12 mouse cellular contexts compared by ENCODE assay signal in the genomic region with DNA sequence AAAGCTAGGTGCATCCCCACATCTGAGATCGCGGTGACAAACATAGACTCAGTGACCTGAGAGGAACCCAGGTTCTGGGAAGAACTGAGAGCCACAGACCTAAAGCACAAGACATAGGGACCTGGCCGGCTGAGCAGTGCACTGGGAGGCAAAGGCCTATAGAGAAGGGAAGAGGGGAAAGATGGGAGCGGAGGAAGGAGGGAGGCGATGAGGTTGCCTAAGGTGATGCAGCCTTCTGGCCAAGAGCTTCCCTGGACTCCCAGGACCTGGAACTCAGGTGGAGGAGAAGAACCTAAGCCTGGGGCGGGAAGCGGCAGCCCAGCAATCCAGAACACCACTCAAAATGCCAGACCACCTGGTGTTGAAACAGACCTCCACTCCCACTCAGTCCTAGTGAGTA. TPM values are rescaled to one million over a fixed set of nuclear protein-coding genes. Genes with fewer than 3 reads are reported as not detected.
DNase-seq lines count a peak whose midpoint lies in the region; ATAC-seq lines count a peak whose summit lies in the region.
"Had no signal": no experiment of that assay in that cellular context is flagged by ENCODE, and none has a peak within 500 bp of the region (broad histone marks: within the 10 kb centered on the region; RNA-seq: fewer than 3 reads in every experiment).

No protein-coding gene starts in this region.

- peaks cover 99% of the 10 kb centered on the region for H3K27me3 ChIP-seq in forebrain, embryonic 10.5 days (ENCODE audit: poor library complexity, severe bottlenecking)
- peaks cover 32% of the 10 kb centered on the region for H3K27me3 ChIP-seq in hindbrain, embryonic 14.5 days (ENCODE audit: control insufficient read depth, insufficient read depth, low read length)
- 0 out of 2 replicates have a peak, but pooled peaks cover 5% of the 10 kb centered on the region for H3K27me3 ChIP-seq in midbrain, embryonic 15.5 days (replicated peaks)

- no peaks in the 10 kb centered on the region for H3K36me3 ChIP-seq in forebrain, embryonic 10.5 days (replicated peaks)
- no peaks in the 10 kb centered on the region for H3K36me3 ChIP-seq in hindbrain, embryonic 14.5 days (replicated peaks; ENCODE audit: control insufficient read depth, insufficient read depth)
- no peaks in the 10 kb centered on the region for H3K36me3 ChIP-seq in midbrain, embryonic 15.5 days (replicated peaks)
- H3K36me3 ChIP-seq: liver, embryonic 15.5 days had no signal

- peak overlapping the region; percentile 83 for H3K27ac ChIP-seq in forebrain, embryonic 10.5 days
- peak overlapping the region; percentile 97 for H3K27ac ChIP-seq in hindbrain, embryonic 14.5 days
- H3K27ac ChIP-seq in midbrain, embryonic 15.5 days: peak overlapping the region; percentile 98
- H3K27ac ChIP-seq: liver, embryonic 15.5 days had no signal

- H3K4me2 ChIP-seq in hindbrain, embryonic 14.5 days (replicated peaks): peak overlapping the region; percentile 11; the same call in 1 of the 2 replicates
- H3K4me2 ChIP-seq in midbrain, embryonic 15.5 days: peak overlapping the region; percentile 30
- H3K4me2 ChIP-seq: liver, embryonic 15.5 days had no signal

- peak; percentile 29 for DNase-seq in brain, adult 2 months (ENCODE audit: low read depth, low spot score)
- peak; percentile 29 for DNase-seq in forebrain, embryonic 10.5 days (ENCODE audit: extremely low spot score, low spot score)
- no peak for DNase-seq in hindbrain, embryonic 14.5 days (ENCODE audit: low spot score)
- no peak for DNase-seq in spleen, postnatal 10 days (ENCODE audit: low spot score in 2 of 2)
- no peak for DNase-seq in left cerebral cortex, adult 8-10 months (ENCODE audit: low spot score in 2 of 2)
- DNase-seq in spleen, postnatal 4 days (ENCODE audit: low spot score in 2 of 2): no peak
- DNase-seq in adrenal gland, postnatal 25 days: no peak
- DNase-seq: gastrocnemius, postnatal 36 days had no signal

- WGBS in forebrain, embryonic 10.5 days: 6% methylated on average over 7 of the region's 7 CpGs
- WGBS in hindbrain, embryonic 14.5 days: 17% methylated on average over 7 of the region's 7 CpGs
- WGBS in midbrain, embryonic 15.5 days: 15% methylated on average over 7 of the region's 7 CpGs

- H3K4me1 ChIP-seq in forebrain, embryonic 10.5 days: peaks cover 65% of the 10 kb centered on the region
- H3K4me1 ChIP-seq in hindbrain, embryonic 14.5 days (replicated peaks; ENCODE audit: control insufficient read depth, insufficient read depth, low read length): peaks cover 56% of the 10 kb centered on the region
- peaks cover 63% of the 10 kb centered on the region for H3K4me1 ChIP-seq in midbrain, embryonic 15.5 days
- H3K4me1 ChIP-seq: liver, embryonic 15.5 days had no signal

- H3K9me3 ChIP-seq in forebrain, embryonic 10.5 days: no peaks in the 10 kb centered on the region
- H3K9me3 ChIP-seq in hindbrain, embryonic 14.5 days (ENCODE audit: control insufficient read depth, low read length): no peaks in the 10 kb centered on the region
- H3K9me3 ChIP-seq in midbrain, embryonic 15.5 days: no peaks in the 10 kb centered on the region
- H3K9me3 ChIP-seq: liver, embryonic 15.5 days had no signal

- 0 out of 2 replicates have a peak, but pooled peaks have one; percentile 1 for ATAC-seq in hindbrain, embryonic 14.5 days (ENCODE audit: low FRiP score)
- no peak for ATAC-seq in midbrain, embryonic 15.5 days (replicated peaks)
- ATAC-seq: intestine, postnatal 0 days had no signal

- H3K9ac ChIP-seq in hindbrain, embryonic 14.5 days: peak overlapping the region; percentile 53
- H3K9ac ChIP-seq in midbrain, embryonic 15.5 days: peak overlapping the region; percentile 42
- H3K9ac ChIP-seq: liver, embryonic 15.5 days had no signal

- peak overlapping the region; percentile 28; the same call in 1 of the 2 replicates for H3K4me3 ChIP-seq in forebrain, embryonic 10.5 days
- no peak overlapping the region for H3K4me3 ChIP-seq in hindbrain, embryonic 14.5 days (replicated peaks; ENCODE audit: low read length)
- no peak overlapping the region for H3K4me3 ChIP-seq in midbrain, embryonic 15.5 days
- H3K4me3 ChIP-seq: erythroblast, embryonic 14.5 days; liver, embryonic 15.5 days had no signal

RNA-seq across cellular contexts. Expression of gene Calcoco1, which starts 22.4 kb away (rescaled TPM):
- polyA plus RNA-seq in forebrain, embryonic 10.5 days (2016; fragmentation: Nextera tagmentation; extraction: Ambion mirVana): 21.9 and 24.0 TPM in 2 replicates
- polyA plus RNA-seq in hindbrain, embryonic 14.5 days (2014; fragmentation: Nextera tagmentation; extraction: Ambion mirVana): 32.2 and 33.1 TPM in 2 replicates
- polyA plus RNA-seq in midbrain, embryonic 15.5 days (2015; fragmentation: Nextera tagmentation; extraction: Ambion mirVana): 41.9 and 43.0 TPM in 2 replicates
- 10 to 100 TPM; 74.9 to 85.2 (median 82.2) TPM for total RNA-seq in left cerebral cortex, adult 8-10 months (2022)
- total RNA-seq in adrenal gland, postnatal 25 days (2021): 105 and 147 TPM in 2 replicates

Comparison
In these comparisons a context has a peak if more than half of its experiments do, and no peak if none do; other contexts are left out.
1. DNase-seq: peak in brain, adult 2 months (single experiment) and forebrain, embryonic 10.5 days (single experiment); none in hindbrain, embryonic 14.5 days (single experiment), spleen, postnatal 10 days (0 of 2), left cerebral cortex, adult 8-10 months (0 of 2), spleen, postnatal 4 days (0 of 2) and adrenal gland, postnatal 25 days (single experiment).
2. Peak in every context shown above with its lines, with median percentiles within 50 percentile points of each other: H3K27ac ChIP-seq.